Comparison of ENCODE assay signal across 8 mouse cellular contexts in genomic region chr11:75167643-75168589, GRCm38 (mm10). TPM values are rescaled to one million over a fixed set of nuclear protein-coding genes. Genes with fewer than 3 reads are reported as not detected.
DNase-seq lines count a peak whose midpoint lies in the region; ATAC-seq lines count a peak whose summit lies in the region.

No protein-coding gene starts in this region.

- peak overlapping the region; percentile 63 for H3K9ac ChIP-seq in forebrain, embryonic 13.5 days
- H3K9ac ChIP-seq in intestine, embryonic 14.5 days (ENCODE audit: low read length): peak overlapping the region; percentile 92

- peak overlapping the region; percentile 83 for H3K4me2 ChIP-seq in forebrain, embryonic 13.5 days
- peak overlapping the region; percentile 77 for H3K4me2 ChIP-seq in intestine, embryonic 14.5 days (ENCODE audit: low read length)

- 3% methylated on average over 52 of the region's 63 CpGs for WGBS in forebrain, embryonic 13.5 days
- 5% methylated on average over 60 of the region's 63 CpGs for WGBS in intestine, embryonic 14.5 days
- 2% methylated on average over 58 of the region's 63 CpGs for WGBS in midbrain, embryonic 10.5 days

- H3K4me3 ChIP-seq in forebrain, embryonic 13.5 days: peak overlapping the region; percentile 45
- H3K4me3 ChIP-seq in intestine, embryonic 14.5 days (ENCODE audit: low read depth, low read length): peak overlapping the region; percentile 65
- H3K4me3 ChIP-seq in midbrain, embryonic 10.5 days: peak overlapping the region; percentile 58

- ATAC-seq in forebrain, embryonic 13.5 days: no peak
- no peak for ATAC-seq in intestine, embryonic 14.5 days (replicated peaks; ENCODE audit: low FRiP score, low TSS enrichment, low read depth)
- ATAC-seq in erythroid progenitor cell, adult 5-6 weeks (replicated peaks; ENCODE audit: low FRiP score, poor library complexity, severe bottlenecking): no peak

- H3K9me3 ChIP-seq in forebrain, embryonic 13.5 days (replicated peaks): no peaks in the 10 kb centered on the region
- H3K9me3 ChIP-seq in intestine, embryonic 14.5 days (ENCODE audit: control insufficient read depth, low read length): no peaks in the 10 kb centered on the region
- no peaks in the 10 kb centered on the region for H3K9me3 ChIP-seq in midbrain, embryonic 10.5 days (replicated peaks)

- H3K36me3 ChIP-seq in forebrain, embryonic 13.5 days (ENCODE audit: poor library complexity, severe bottlenecking): peaks cover 9% of the 10 kb centered on the region
- peaks cover 39% of the 10 kb centered on the region for H3K36me3 ChIP-seq in intestine, embryonic 14.5 days (ENCODE audit: control insufficient read depth, insufficient read depth, low read length)
- H3K36me3 ChIP-seq in midbrain, embryonic 10.5 days: peaks cover 8% of the 10 kb centered on the region

- peak; percentile 40 for DNase-seq in embryo, embryonic 11 days
- no peak for DNase-seq in embryo, embryonic 9.5 days (ENCODE audit: extremely low spot score)
- DNase-seq in CD4-positive helper T cell, adult 2 months (ENCODE audit: low read depth, low spot score): peak; percentile 64
- peak; percentile 75 for DNase-seq in intestine, embryonic 14.5 days (ENCODE audit: low spot score)
- DNase-seq in midbrain, embryonic 10.5 days (ENCODE audit: low spot score): peak; percentile 40
- DNase-seq in urinary bladder, postnatal 25 days (ENCODE audit: low spot score): no peak

- no peak overlapping the region for H3K27ac ChIP-seq in forebrain, embryonic 13.5 days
- H3K27ac ChIP-seq in intestine, embryonic 14.5 days (ENCODE audit: low read depth): peak overlapping the region; percentile 95
- peak overlapping the region; percentile 13; the same call in 1 of the 2 replicates for H3K27ac ChIP-seq in midbrain, embryonic 10.5 days (replicated peaks)

- peaks cover 100% of the 10 kb centered on the region for H3K27me3 ChIP-seq in forebrain, embryonic 13.5 days
- peaks cover 53% of the 10 kb centered on the region for H3K27me3 ChIP-seq in intestine, embryonic 14.5 days (replicated peaks; ENCODE audit: control insufficient read depth, insufficient read depth, low read length)
- peaks cover 100% of the 10 kb centered on the region for H3K27me3 ChIP-seq in midbrain, embryonic 10.5 days (ENCODE audit: low read depth, poor library complexity, severe bottlenecking)

- peaks cover 73% of the 10 kb centered on the region for H3K4me1 ChIP-seq in forebrain, embryonic 13.5 days
- H3K4me1 ChIP-seq in intestine, embryonic 14.5 days (replicated peaks; ENCODE audit: control insufficient read depth, insufficient read depth, low read length): peaks cover 33% of the 10 kb centered on the region
- H3K4me1 ChIP-seq in midbrain, embryonic 10.5 days: peaks cover 78% of the 10 kb centered on the region

RNA-seq across cellular contexts. Expression of gene Hic1, which starts 1.4 kb away (rescaled TPM):
- 1.2 and 1.5 TPM in 2 replicates for polyA plus RNA-seq in forebrain, embryonic 13.5 days (2015; fragmentation: Nextera tagmentation; extraction: Ambion mirVana)
- 13.0 and 14.5 TPM in 2 replicates for polyA plus RNA-seq in intestine, embryonic 14.5 days (2014; fragmentation: Nextera tagmentation; extraction: Ambion mirVana)
- 0.32 and 0.57 TPM in 2 replicates for polyA plus RNA-seq in midbrain, embryonic 10.5 days (2016; fragmentation: Nextera tagmentation; extraction: Ambion mirVana)
- not detected in 2 replicates for total RNA-seq in erythroid progenitor cell, adult 5-6 weeks (2015; ENCODE audit: low replicate concordance)
- not detected in 2 replicates for total RNA-seq in erythroid progenitor cell, adult 5-6 weeks (2017; ENCODE audit: low replicate concordance)

RNA-seq across cellular contexts. Expression of gene Ovca2, which starts 10.7 kb away (rescaled TPM):
- polyA plus RNA-seq in forebrain, embryonic 13.5 days (2015; fragmentation: Nextera tagmentation; extraction: Ambion mirVana): 22.8 and 25.1 TPM in 2 replicates
- 29.9 and 32.2 TPM in 2 replicates for polyA plus RNA-seq in intestine, embryonic 14.5 days (2014; fragmentation: Nextera tagmentation; extraction: Ambion mirVana)
- polyA plus RNA-seq in midbrain, embryonic 10.5 days (2016; fragmentation: Nextera tagmentation; extraction: Ambion mirVana): 33.5 and 37.6 TPM in 2 replicates
- 4.2 and 15.1 TPM in 2 replicates for total RNA-seq in erythroid progenitor cell, adult 5-6 weeks (2015; ENCODE audit: low replicate concordance)
- 1.9 and 4.2 TPM in 2 replicates for total RNA-seq in erythroid progenitor cell, adult 5-6 weeks (2017; ENCODE audit: low replicate concordance)

RNA-seq across cellular contexts. Expression of gene Dph1, which starts 23.1 kb away (rescaled TPM):
- 13.9 and 15.8 TPM in 2 replicates for polyA plus RNA-seq in forebrain, embryonic 13.5 days (2015; fragmentation: Nextera tagmentation; extraction: Ambion mirVana)
- polyA plus RNA-seq in intestine, embryonic 14.5 days (2014; fragmentation: Nextera tagmentation; extraction: Ambion mirVana): 27.9 and 31.5 TPM in 2 replicates
- 25.4 and 27.3 TPM in 2 replicates for polyA plus RNA-seq in midbrain, embryonic 10.5 days (2016; fragmentation: Nextera tagmentation; extraction: Ambion mirVana)
- total RNA-seq in erythroid progenitor cell, adult 5-6 weeks (2015; ENCODE audit: low replicate concordance): not detected in 2 replicates
- total RNA-seq in erythroid progenitor cell, adult 5-6 weeks (2017; ENCODE audit: low replicate concordance): 1.1 and 6.3 TPM in 2 replicates

RNA-seq across cellular contexts. Expression of gene Rtn4rl1, which starts 25.7 kb away (rescaled TPM):
- 2.2 and 2.6 TPM in 2 replicates for polyA plus RNA-seq in forebrain, embryonic 13.5 days (2015; fragmentation: Nextera tagmentation; extraction: Ambion mirVana)
- polyA plus RNA-seq in intestine, embryonic 14.5 days (2014; fragmentation: Nextera tagmentation; extraction: Ambion mirVana): 1.6 and 2.0 TPM in 2 replicates
- 2.3 and 3.0 TPM in 2 replicates for polyA plus RNA-seq in midbrain, embryonic 10.5 days (2016; fragmentation: Nextera tagmentation; extraction: Ambion mirVana)
- total RNA-seq in erythroid progenitor cell, adult 5-6 weeks (2015; ENCODE audit: low replicate concordance): 0.42 and 1.1 TPM in 2 replicates
- total RNA-seq in erythroid progenitor cell, adult 5-6 weeks (2017; ENCODE audit: low replicate concordance): not detected in 2 replicates

Comparison
In these comparisons a context has a peak if more than half of its experiments do, and no peak if none do; other contexts are left out.
1. DNase-seq: peak in embryo, embryonic 11 days (single experiment), CD4-positive helper T cell, adult 2 months (single experiment), intestine, embryonic 14.5 days (single experiment) and midbrain, embryonic 10.5 days (single experiment); none in embryo, embryonic 9.5 days (single experiment) and urinary bladder, postnatal 25 days (single experiment).
2. Peak in every context shown above with its lines, with median percentiles within 50 percentile points of each other: H3K4me3 ChIP-seq.